Mouse (Mus musculus) midbrain, postnatal 0 days (tissue): ENCODE measurements around the gene F5. TPM values are rescaled to one million over a fixed set of nuclear protein-coding genes. Genes with fewer than 3 reads are reported as not detected.

ENCODE experiments used
- ATAC-seq: fragments of 200-750 bp; cut with Nextera tagmentation; 2 replicates; pipeline ENCODE4 v1.8.0; 2017; ENCODE audit warnings: moderate number of reproducible peaks, mild to moderate bottlenecking, moderate TSS enrichment, moderate library complexity; ENCODE audit not compliant: low FRiP score
- DNase-seq: peaks from one replicate; pipeline ENCODE4 v3.0.0-alpha.2; 2015; ENCODE audit warnings: low spot score
- H3K27ac ChIP-seq: fragments of 300-500 bp; sonication (generic); 2 replicates; pipeline ENCODE4 v1.5.1; 2014; ENCODE audit warnings: low read depth, mild to moderate bottlenecking, low read length, mixed read lengths
- H3K27me3 ChIP-seq: fragments of 300-500 bp; sonication (generic); 2 replicates; pipeline ENCODE4 v1.6.1; 2014; ENCODE audit warnings: low read length, control low read depth, mixed read lengths; ENCODE audit not compliant: insufficient read depth
- H3K36me3 ChIP-seq: fragments of 300-500 bp; sonication (generic); 2 replicates; pipeline ENCODE4 v1.6.1; 2014; ENCODE audit warnings: low read length, control low read depth, mixed read lengths; ENCODE audit not compliant: insufficient read depth
- H3K4me1 ChIP-seq: fragments of 300-500 bp; sonication (generic); 2 replicates; pipeline ENCODE4 v1.6.1; 2014; ENCODE audit warnings: mild to moderate bottlenecking, control low read depth, antibody characterized with exemption, low read length, mixed read lengths; ENCODE audit not compliant: insufficient read depth
- H3K4me2 ChIP-seq: fragments of 300-500 bp; sonication (generic); 2 replicates; pipeline ENCODE4 v1.6.1; 2014; ENCODE audit warnings: low read depth, mild to moderate bottlenecking, low read length, mixed read lengths; ENCODE audit not compliant: poor library complexity, severe bottlenecking
- H3K4me3 ChIP-seq: fragments of 300-500 bp; sonication (generic); 2 replicates; pipeline ENCODE4 v1.5.1; 2014; ENCODE audit warnings: low read depth, mild to moderate bottlenecking, low read length, moderate library complexity
- H3K9ac ChIP-seq: fragments of 300-500 bp; sonication (generic); replicated peaks from 2 replicates; pipeline ENCODE4 v1.6.1; 2014; ENCODE audit warnings: mild to moderate bottlenecking, low read length, moderate library complexity, mixed read lengths; ENCODE audit not compliant: poor library complexity, severe bottlenecking
- H3K9me3 ChIP-seq: fragments of 300-500 bp; sonication (generic); 2 replicates; pipeline ENCODE4 v1.6.1; 2016; ENCODE audit warnings: low read length, control low read depth
- CTCF ChIP-seq: IDR thresholded peaks from 2 replicates; pipeline ENCODE4 v1.5.1; 2016; ENCODE audit warnings: antibody characterized with exemption, mild to moderate bottlenecking
- WGBS: fragments of 180-500 bp; shearing (Covaris S2); extraction: QIAGEN DNeasy Blood & Tissue Kit; methylation state at CpG from one replicate; pipeline ENCODE4 v1.1.7; 2014; 5-methylcytosine and 5-hydroxymethylcytosine counted together
- polyA plus RNA-seq: library from polyadenylated mRNA; unstranded; fragments of >200 nt; fragmentation: Nextera tagmentation; extraction: Ambion mirVana; gene quantifications from 2 replicates; pipeline ENCODE4 v1.2.1, GENCODE M21; 2015
- total RNA-seq: library from RNA; depleted of rRNA; stranded (reverse); fragments of >200 nt; gene quantifications from 2 replicates; pipeline ENCODE4 v1.2.3, GENCODE M21; 2014; rRNA removed

Gene F5
- total and polyA plus RNA-seq, 2 experiments from 2014 or later, result 0.04 to 0.05 TPM

DNA sequence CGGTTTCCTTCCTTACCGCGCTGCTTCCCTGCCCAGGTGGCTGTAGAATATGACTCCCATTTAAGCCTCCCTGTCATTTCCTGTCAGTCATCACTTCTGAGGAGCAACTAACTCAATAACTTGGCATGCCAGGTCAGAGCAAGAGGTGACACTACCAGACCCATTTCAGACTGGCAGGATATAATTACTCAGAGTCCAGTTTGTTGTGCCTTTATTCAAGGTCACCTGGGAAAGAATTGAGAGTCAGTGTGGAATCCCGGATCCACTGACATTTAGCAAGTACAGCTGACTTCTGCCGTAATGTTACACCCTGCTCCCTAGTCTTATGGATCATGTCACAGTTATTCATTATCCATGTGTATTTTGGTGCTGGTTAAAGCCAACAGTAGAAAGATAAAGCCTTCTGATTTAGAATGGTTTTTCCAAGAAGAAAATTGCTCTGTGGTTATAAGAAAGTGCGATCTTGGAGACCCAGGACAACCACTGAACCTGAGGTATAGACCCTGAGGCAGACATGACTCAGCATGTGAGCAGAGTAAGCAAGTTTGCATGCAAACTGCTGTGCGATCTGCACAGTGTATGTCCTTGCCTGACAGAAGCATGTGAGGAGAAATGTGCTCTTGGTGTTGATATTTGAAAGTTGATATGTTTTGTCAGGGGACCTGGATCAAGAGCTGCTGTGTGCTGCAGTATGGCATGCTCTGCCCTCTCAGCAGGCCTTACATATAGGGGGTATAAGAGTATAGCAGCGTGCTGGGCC is 98.9 kb downstream of the F5 start:
- Histone ChIP-seq H3K9ac (peak overlapping the region; percentile 3; the same call in 1 of the 2 replicates), H3K27ac (no peak overlapping the region), H3K4me2 (peak overlapping the region; percentile 77), H3K27me3 (no peaks in the 10 kb centered on the region), H3K36me3 (no peaks in the 10 kb centered on the region), H3K9me3 (no peaks in the 10 kb centered on the region), H3K4me1 (peaks cover 11% of the 10 kb centered on the region; the same call in 1 of the 2 replicates), H3K4me3 (peak overlapping the region; percentile 4)
- WGBS, result 62% methylated on average over 8 of the region's 8 CpGs
- no peak for DNase-seq
- TF ChIP-seq CTCF, result no peak
- no peak for ATAC-seq

DNA sequence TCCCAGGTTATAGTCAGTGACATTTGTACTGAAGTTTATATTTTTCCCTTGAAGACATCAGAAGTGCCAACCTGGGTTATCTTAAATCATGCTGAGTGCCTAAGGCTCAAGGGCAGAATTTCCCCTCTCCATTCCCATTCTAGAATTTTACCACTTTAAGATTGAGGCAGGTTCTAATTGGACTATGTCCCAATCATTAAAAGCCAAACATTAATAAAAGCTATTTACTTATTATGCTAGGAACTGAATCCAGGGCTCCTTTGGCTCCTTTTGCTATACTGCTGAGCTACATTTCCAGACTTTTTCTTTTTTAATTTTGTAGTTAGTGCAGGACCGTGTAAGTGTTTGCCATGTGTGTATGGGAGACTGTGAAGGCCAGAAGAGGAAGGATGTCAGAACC is 99.8 kb downstream of the F5 start:
- H3K36me3 ChIP-seq, result peaks cover 2% of the 10 kb centered on the region; the same call in 1 of the 2 replicates
- ATAC-seq (no peak), DNase-seq (no peak)
- no peak overlapping the region for H3K27ac ChIP-seq
- H3K4me2 ChIP-seq, result no peak overlapping the region
- H3K27me3 ChIP-seq, result no peaks in the 10 kb centered on the region
- H3K9me3 ChIP-seq, result no peaks in the 10 kb centered on the region
- H3K4me1 ChIP-seq, result peaks cover 11% of the 10 kb centered on the region; the same call in 1 of the 2 replicates
- WGBS, result 79% methylated on average over 1 of the region's 1 CpGs
- TF ChIP-seq CTCF, result no peak
- no peak overlapping the region for H3K4me3 ChIP-seq
- H3K9ac ChIP-seq, result no peak overlapping the region

DNA sequence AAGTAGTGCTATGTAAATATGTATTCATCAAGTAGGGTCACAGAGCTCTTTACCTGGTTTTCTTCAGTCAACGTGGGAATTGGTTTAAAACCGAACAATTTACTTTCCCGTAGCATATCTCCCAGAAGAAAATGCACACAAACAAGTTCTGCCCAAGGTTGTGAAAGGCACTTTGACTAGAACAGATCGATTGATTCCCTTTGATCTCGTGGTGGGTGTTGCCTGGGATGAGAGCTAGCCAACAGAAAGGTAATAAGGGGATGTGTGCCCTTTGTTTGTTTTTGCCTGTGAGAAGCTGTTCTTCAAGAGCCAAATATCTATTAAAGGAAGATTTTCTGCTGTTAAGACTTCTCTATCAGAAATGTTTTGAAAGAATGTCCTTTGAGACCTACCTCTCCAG is 100.9 kb downstream of the F5 start:
- DNase-seq (no peak), ATAC-seq (no peak)
- H3K36me3 ChIP-seq, result peaks cover 12% of the 10 kb centered on the region; the same call in 1 of the 2 replicates
- no peak overlapping the region for H3K9ac ChIP-seq
- no peaks in the 10 kb centered on the region for H3K9me3 ChIP-seq
- peaks cover 11% of the 10 kb centered on the region; the same call in 1 of the 2 replicates for H3K4me1 ChIP-seq
- WGBS, result 81% methylated on average over 5 of the region's 5 CpGs
- H3K4me2 ChIP-seq, result no peak overlapping the region
- TF ChIP-seq CTCF, result no peak
- H3K4me3 ChIP-seq, result no peak overlapping the region
- H3K27me3 ChIP-seq, result no peaks in the 10 kb centered on the region
- H3K27ac ChIP-seq, result no peak overlapping the region

DNA sequence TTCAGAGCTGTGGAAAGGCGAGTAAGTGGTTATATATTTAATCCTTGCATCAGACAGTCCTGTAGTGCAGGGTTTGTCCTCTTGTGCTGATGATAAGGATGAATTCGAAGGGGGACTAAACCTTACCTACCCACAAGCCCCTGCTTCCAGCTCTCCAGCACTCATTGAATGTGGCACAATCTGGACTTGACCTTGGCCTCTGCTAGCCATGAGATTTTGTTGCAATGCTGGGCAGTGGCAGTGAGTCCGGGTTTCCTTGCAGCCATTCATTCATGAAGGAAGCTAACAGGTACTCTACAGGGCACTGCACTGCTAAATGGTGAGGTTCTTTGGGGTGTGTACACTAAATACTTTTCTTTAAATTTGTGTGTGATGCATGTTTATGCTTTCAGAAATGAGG is 103.2 kb downstream of the F5 start:
- Histone ChIP-seq H3K27me3 (no peaks in the 10 kb centered on the region), H3K4me3 (no peak overlapping the region), H3K27ac (no peak overlapping the region), H3K4me1 (peaks cover 10% of the 10 kb centered on the region; the same call in 1 of the 2 replicates), H3K9me3 (no peaks in the 10 kb centered on the region), H3K9ac (no peak overlapping the region), H3K36me3 (peaks cover 16% of the 10 kb centered on the region; the same call in 1 of the 2 replicates), H3K4me2 (no peak overlapping the region)
- no peak for TF ChIP-seq CTCF
- ATAC-seq (no peak), DNase-seq (no peak)
- WGBS, result 84% methylated on average over 3 of the region's 3 CpGs

DNA sequence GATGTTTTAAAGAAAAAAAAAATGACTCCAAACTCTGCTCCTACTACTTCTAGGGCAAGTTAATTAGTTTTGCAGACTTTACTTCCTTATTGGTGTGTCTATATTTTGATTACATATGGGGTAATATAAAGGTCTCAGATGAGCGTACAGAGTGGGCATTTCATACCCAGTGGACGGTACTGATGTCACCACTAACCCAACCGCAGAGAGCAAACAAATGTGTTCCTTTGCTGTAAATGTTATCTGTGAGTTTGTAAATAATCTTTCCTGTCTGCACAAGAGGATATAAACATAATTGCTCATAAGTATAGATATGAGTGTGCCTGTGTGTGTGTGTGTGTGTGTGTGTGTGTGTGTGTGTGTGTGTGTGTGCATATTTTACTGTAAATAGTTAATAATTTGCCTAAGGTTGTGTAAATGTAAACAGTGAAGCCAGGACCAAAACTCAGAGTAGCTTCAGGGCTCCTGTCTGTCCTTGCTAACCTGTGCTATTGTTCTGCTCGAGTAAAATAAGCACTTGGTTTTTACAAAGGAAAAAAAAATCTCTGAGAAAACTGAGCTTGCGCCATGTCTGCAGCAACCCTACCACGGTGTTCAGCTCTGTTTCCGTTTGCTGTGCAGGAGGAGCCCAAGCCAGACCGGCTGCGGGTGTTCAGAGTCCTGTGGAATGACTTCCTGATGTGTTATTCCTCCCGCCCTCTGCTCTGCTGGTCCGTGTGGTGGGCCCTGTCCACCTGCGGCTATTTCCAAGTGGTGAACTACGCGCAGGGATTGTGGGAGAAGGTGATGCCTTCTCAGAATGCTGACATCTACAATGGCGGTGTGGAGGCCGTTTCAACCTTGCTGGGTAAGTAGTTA is 108.8 kb downstream of the F5 start:
- no peaks in the 10 kb centered on the region for H3K27me3 ChIP-seq
- no peaks in the 10 kb centered on the region for H3K4me1 ChIP-seq
- no peak for ATAC-seq
- no peaks in the 10 kb centered on the region for H3K9me3 ChIP-seq
- DNase-seq, result no peak
- no peak for TF ChIP-seq CTCF
- H3K36me3 ChIP-seq, result peaks cover 33% of the 10 kb centered on the region
- no peak overlapping the region for H3K27ac ChIP-seq
- no peak overlapping the region for H3K9ac ChIP-seq
- H3K4me2 ChIP-seq, result no peak overlapping the region
- 89% methylated on average over 16 of the region's 16 CpGs for WGBS
- H3K4me3 ChIP-seq, result no peak overlapping the region

DNA sequence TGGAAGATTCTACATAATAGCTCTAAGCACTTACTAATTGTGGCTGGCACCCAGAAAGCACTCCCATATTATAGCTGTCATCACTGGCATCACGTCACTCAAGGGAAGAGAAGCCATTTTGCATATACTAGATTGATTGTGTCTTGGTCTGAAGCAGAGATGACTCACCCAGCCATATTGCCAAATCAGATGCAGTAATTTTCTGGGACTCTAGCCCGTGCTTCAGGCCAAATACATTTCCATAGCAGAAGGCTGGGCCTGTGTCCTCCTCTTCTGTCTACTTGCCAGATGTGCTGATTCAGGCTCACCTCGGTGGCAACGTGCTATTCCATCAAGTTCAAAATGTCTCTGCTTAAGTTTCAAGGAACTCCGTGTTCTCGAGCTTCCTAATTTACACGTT is 109.9 kb downstream of the F5 start:
- H3K4me3 ChIP-seq, result no peak overlapping the region
- no peak for ATAC-seq
- H3K9me3 ChIP-seq, result no peaks in the 10 kb centered on the region
- WGBS, result 90% methylated on average over 7 of the region's 7 CpGs
- no peak for DNase-seq
- H3K27ac ChIP-seq, result no peak overlapping the region
- no peak overlapping the region for H3K9ac ChIP-seq
- no peaks in the 10 kb centered on the region for H3K27me3 ChIP-seq
- peaks cover 32% of the 10 kb centered on the region for H3K36me3 ChIP-seq
- no peaks in the 10 kb centered on the region for H3K4me1 ChIP-seq
- H3K4me2 ChIP-seq, result no peak overlapping the region
- no peak for TF ChIP-seq CTCF

Other genes starting within 250 kb of the F5 start
- 15.7 and 16.6 TPM in 2 replicates for gene Scyl3, start 222.7 kb upstream of the F5 start, total RNA-seq
- gene Scyl3, start 222.7 kb upstream of the F5 start, polyA plus RNA-seq, result 11.9 and 12.3 TPM in 2 replicates
- gene BC055324, start 157.0 kb upstream of the F5 start, total RNA-seq, result 5.2 and 5.6 TPM in 2 replicates
- 1.8 TPM in 2 replicates for gene BC055324, start 157.0 kb upstream of the F5 start, polyA plus RNA-seq
- gene Mettl18, start 156.9 kb upstream of the F5 start, total RNA-seq, result 3.6 and 6.9 TPM in 2 replicates
- 4.9 and 5.2 TPM in 2 replicates for gene Mettl18, start 156.9 kb upstream of the F5 start, polyA plus RNA-seq
- gene Sele, start 103.6 kb upstream of the F5 start, total RNA-seq, result not detected in 2 replicates
- gene Sele, start 103.6 kb upstream of the F5 start, polyA plus RNA-seq, result not detected in 2 replicates
- gene Sell, start 89.9 kb upstream of the F5 start, total RNA-seq, result not detected in 2 replicates
- 0.18 TPM in 1 of 2 replicates, not detected in the other for gene Sell, start 89.9 kb upstream of the F5 start, polyA plus RNA-seq
- gene Selp, start 36.6 kb upstream of the F5 start, total RNA-seq, result not detected in 2 replicates
- gene Selp, start 36.6 kb upstream of the F5 start, polyA plus RNA-seq, result not detected in 2 replicates
- 17.0 and 20.2 TPM in 2 replicates for gene Slc19a2, start 97.2 kb downstream of the F5 start, total RNA-seq
- 7.4 and 8.4 TPM in 2 replicates for gene Slc19a2, start 97.2 kb downstream of the F5 start, polyA plus RNA-seq
- gene Ccdc181, start 123.7 kb downstream of the F5 start, total RNA-seq, result 12.6 and 20.9 TPM in 2 replicates
- gene Ccdc181, start 123.7 kb downstream of the F5 start, polyA plus RNA-seq, result 27.2 and 29.0 TPM in 2 replicates
- 17.6 and 18.5 TPM in 2 replicates for gene Nme7, start 152.3 kb downstream of the F5 start, total RNA-seq
- 25.8 and 27.5 TPM in 2 replicates for gene Nme7, start 152.3 kb downstream of the F5 start, polyA plus RNA-seq
- gene Blzf1, start 155.7 kb downstream of the F5 start, total RNA-seq, result 12.1 and 16.7 TPM in 2 replicates
- gene Blzf1, start 155.7 kb downstream of the F5 start, polyA plus RNA-seq, result 22.5 and 23.0 TPM in 2 replicates